Mouse (Mus musculus) testis, adult 2 months (tissue): Measurements from ENCODE around the gene Irgm2. TPM values are rescaled to one million over a fixed set of nuclear protein-coding genes. Genes with fewer than 3 reads are reported as not detected.
"Not testable (repeated sequence)": the region's sequence is repeated elsewhere in the genome, so short reads cannot be mapped to it uniquely, and the experiment has no call there.

Source experiments
- H3K27ac ChIP-seq: fragments of 200-500 bp; 2 replicates; pipeline ENCODE4 v1.5.1; 2012; ENCODE audit warnings: low read depth, low read length; ENCODE audit not compliant: control insufficient read depth, insufficient read depth
- H3K27me3 ChIP-seq: fragments of 200-500 bp; 2 replicates; pipeline ENCODE4 v1.6.1; 2012; ENCODE audit warnings: mild to moderate bottlenecking, low read length, moderate library complexity; ENCODE audit not compliant: control insufficient read depth, insufficient read depth
- H3K36me3 ChIP-seq: fragments of 200-500 bp; 2 replicates; pipeline ENCODE4 v1.6.1; 2012; ENCODE audit warnings: mild to moderate bottlenecking, low read length; ENCODE audit not compliant: control insufficient read depth, insufficient read depth
- H3K4me1 ChIP-seq: fragments of 200-500 bp; 2 replicates; pipeline ENCODE4 v1.6.1; 2012; ENCODE audit warnings: low read length; ENCODE audit not compliant: control insufficient read depth, insufficient read depth
- H3K4me3 ChIP-seq: fragments of 200-500 bp; 2 replicates; pipeline ENCODE4 v1.5.1; 2012; ENCODE audit warnings: low read depth, mild to moderate bottlenecking, low read length, moderate library complexity, mixed read lengths; ENCODE audit not compliant: control insufficient read depth
- CTCF ChIP-seq: fragments of 200-500 bp; IDR thresholded peaks from 2 replicates; pipeline ENCODE4 v1.5.1; 2012; ENCODE audit warnings: low read depth, mild to moderate bottlenecking, inconsistent platforms, low read length, moderate library complexity; ENCODE audit not compliant: control insufficient read depth, insufficient read depth, insufficient replicate concordance
- POLR2A ChIP-seq: fragments of 200-500 bp; IDR thresholded peaks from 2 replicates; pipeline ENCODE4 v1.6.1; 2012; ENCODE audit warnings: low read depth, mild to moderate bottlenecking, inconsistent platforms, low read length, moderate library complexity; ENCODE audit not compliant: control insufficient read depth
- polyA plus RNA-seq: library from polyadenylated mRNA; depleted of rRNA; stranded (reverse); fragments of >200 nt; gene quantifications from 2 replicates; pipeline ENCODE4 v1.2.3, GENCODE M21; 2012

Irgm2 gene
- polyA plus RNA-seq, 1 experiment, result 0.79 TPM

DNA sequence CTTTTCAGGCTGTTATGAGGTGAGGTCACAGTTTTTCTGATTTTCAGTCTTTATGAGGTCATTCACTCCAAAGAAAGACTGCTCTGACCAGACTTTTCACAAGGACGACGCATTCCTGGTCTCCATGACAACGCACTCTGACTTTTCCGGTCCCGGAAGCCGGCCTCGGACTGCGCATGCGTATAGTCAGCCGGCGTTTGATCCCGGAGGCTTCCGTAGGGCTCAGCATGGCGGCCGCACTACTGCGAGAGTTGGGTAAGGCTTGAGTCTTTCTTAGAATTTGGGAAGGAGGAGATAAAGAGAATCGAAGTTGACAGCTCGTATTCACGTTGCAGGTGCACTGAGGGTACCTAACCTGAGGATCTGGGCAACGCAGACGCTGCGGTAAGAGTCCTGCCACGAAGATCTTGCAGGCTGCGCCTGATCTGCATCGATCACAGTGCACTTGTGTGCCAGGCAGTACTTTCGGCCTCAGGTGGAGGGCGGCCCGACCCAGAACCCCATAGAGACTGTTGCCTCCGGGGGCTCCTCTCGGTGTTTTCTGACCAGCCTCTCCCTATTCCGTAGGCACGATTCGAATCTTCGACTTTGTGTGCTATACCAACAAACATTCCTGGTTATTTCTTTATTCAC is 27.8 kb upstream of the Irgm2 start, which contains the start of gene Mrpl22:
TSS of gene Mrpl22 (plus strand) at position 203 of the 633 bp plus-strand sequence.
- Histone ChIP-seq H3K27me3 (no peaks in the 10 kb centered on the region), H3K4me1 (peaks cover 3% of the 10 kb centered on the region; the same call in 1 of the 2 replicates), H3K4me3 (peak within 1 kb of the TSS; percentile 86), H3K36me3 (peaks cover 2% of the 10 kb centered on the region; the same call in 1 of the 2 replicates), H3K27ac (peak within 1 kb of the TSS; percentile 69)
- TF ChIP-seq POLR2A (peak; percentile 85), CTCF (no peak)

DNA sequence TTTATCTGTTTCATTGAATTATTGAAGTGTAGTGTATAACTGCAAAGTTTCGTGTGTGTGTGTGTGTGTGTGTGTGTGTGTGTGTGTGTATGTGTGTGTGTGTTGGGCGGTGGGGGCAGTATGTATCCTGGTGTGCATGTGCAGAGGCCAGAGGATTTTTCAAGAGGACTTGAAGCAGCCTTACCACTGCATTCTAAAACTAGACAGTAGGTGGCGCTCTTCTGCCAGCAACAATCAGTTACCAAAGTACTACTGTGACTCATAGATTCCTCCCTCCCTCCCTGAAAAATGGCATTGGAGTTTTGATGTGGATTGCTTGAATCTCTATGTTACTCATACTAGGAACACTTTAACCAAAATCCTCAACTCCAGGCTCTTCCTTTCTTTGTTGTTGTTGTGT is 19.9 kb upstream of the Irgm2 start:
- no peaks in the 10 kb centered on the region for H3K4me1 ChIP-seq
- no peak overlapping the region for H3K27ac ChIP-seq
- H3K27me3 ChIP-seq, result no peaks in the 10 kb centered on the region
- H3K36me3 ChIP-seq, result no peaks in the 10 kb centered on the region; the same call in 1 of the 2 replicates
- no peak overlapping the region for H3K4me3 ChIP-seq
- TF ChIP-seq POLR2A (no peak), CTCF (peak; percentile 47; the same call in 1 of the 2 replicates)

DNA sequence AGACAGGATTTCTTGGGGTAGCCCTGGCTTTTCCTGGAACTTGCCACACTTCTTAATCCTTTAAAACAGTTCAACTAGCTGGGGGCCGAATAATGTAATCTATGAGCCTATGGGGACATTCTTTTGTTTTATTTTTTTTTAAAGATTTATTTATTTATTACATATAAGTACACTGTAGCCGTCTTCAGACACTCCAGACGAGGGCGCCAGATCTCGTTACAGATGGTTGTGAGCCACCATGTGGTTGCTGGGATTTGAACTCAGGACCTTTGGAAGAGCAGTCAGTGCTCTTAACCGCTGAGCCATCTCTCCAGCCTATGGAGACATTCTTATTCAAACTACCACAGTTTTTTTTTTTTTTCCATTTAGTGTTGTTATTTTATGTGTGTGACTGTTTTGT is 19.4 kb upstream of the Irgm2 start:
- H3K27ac ChIP-seq, H3K4me1 ChIP-seq, H3K36me3 ChIP-seq: not testable (repeated sequence)

DNA sequence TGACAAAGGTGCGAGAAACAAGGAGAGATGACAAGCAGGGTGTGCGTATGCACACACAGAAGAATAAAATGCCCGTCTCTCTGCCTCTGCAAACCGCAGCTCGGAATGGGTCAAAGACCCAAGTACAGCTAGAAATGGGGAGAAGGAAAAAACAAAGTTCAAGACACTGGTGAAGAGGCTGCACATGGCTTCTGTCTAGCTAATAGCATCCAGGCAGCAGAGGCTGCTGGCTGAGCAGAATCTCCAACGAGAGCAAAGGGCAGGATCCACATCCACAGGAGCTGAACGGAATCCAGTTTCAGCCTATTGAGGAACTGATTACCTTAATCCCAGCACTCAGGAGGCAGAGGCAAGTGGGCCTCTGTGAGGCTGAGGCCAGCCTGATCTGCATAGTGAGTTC is 18.7 kb upstream of the Irgm2 start:
- Histone ChIP-seq H3K36me3 (no peaks in the 10 kb centered on the region; the same call in 1 of the 2 replicates), H3K4me3 (no peak overlapping the region), H3K27me3 (no peaks in the 10 kb centered on the region), H3K4me1 (no peaks in the 10 kb centered on the region), H3K27ac (no peak overlapping the region)
- TF ChIP-seq CTCF (no peak), POLR2A (no peak)

More for the DNA sequence above, 19.4 kb upstream of the Irgm2 start:
- not testable (repeated sequence) for H3K27me3 ChIP-seq, H3K4me3 ChIP-seq

DNA sequence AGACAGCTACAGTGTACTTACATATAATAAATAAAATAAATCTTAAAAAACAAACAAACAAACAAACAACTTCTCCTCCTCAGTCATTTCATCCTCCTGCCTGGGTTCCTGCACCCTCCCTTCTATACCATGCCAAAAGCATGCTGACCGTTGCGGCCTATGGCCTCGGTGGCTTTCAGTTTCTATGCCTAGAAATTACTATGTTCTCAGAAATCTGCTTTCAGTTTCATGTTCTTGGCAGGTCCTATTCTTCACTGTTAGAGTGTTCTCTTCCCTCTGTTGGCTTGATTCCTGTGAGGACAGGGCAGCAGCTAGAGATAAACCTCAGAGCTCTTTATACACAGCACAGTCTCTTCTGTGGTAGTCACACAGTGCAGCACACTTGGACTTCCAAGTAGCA is 15.8 kb upstream of the Irgm2 start:
- Histone ChIP-seq H3K4me1 (no peaks in the 10 kb centered on the region), H3K27me3 (no peaks in the 10 kb centered on the region), H3K27ac (no peak overlapping the region), H3K4me3 (no peak overlapping the region), H3K36me3 (no peaks in the 10 kb centered on the region)
- TF ChIP-seq POLR2A, result no peak
- TF ChIP-seq CTCF, result no peak

DNA sequence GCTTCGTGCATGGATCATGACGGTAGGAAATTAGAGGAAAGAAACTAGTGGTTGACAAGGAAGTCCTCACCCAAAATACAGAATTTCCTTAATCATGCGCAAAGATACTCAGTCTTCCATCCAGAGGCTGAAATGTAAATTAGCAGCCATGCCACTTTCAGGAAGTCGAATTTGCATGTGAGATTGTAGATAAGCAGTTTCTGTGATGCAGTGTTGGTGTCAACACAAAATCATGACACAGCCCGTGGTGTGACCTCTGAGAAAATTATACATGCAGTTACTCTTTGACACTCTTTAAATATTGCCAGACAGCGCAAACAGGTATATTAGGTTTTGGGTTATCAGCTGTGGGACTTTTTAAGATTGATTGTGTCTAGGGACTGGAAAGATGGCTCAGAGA is 9.7 kb upstream of the Irgm2 start:
- H3K4me1 ChIP-seq, result no peaks in the 10 kb centered on the region
- TF ChIP-seq POLR2A (no peak), CTCF (no peak)
- no peaks in the 10 kb centered on the region for H3K27me3 ChIP-seq
- no peaks in the 10 kb centered on the region for H3K36me3 ChIP-seq
- H3K4me3 ChIP-seq, result no peak overlapping the region
- H3K27ac ChIP-seq, result no peak overlapping the region

DNA sequence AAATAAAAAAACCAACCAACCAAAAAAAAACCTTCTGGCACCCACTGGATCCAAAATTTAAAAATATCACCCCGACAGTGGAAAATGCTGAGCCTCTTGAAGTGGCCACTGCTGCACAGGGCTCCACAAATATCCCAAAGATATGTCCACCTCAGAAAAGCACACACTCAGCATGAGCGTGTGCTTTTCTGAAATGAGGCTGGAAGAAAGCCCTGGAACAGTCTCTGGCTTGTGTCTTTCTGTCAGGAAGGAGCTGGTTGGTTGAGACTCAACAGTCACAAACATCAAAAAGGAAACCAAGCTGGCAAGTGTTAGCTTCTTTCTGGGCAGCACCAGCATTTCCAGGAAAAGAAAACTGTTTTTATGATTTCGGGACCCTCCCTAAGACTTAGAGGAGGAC is 6.1 kb upstream of the Irgm2 start:
- Histone ChIP-seq H3K36me3 (no peaks in the 10 kb centered on the region), H3K27me3 (no peaks in the 10 kb centered on the region), H3K4me1 (no peaks in the 10 kb centered on the region), H3K27ac (no peak overlapping the region), H3K4me3 (no peak overlapping the region)
- TF ChIP-seq POLR2A (no peak), CTCF (no peak)
